ENCODE assay signal across 9 mouse cellular contexts in genomic region chr13:63256807-63257206, GRCm38 (mm10).
DNase-seq lines count a peak whose midpoint lies in the region; ATAC-seq and TF ChIP-seq lines count a peak whose summit lies in the region.
"Had no signal": no experiment of that assay in that cellular context is flagged by ENCODE, and none has a peak within 500 bp of the region (broad histone marks: within the 10 kb centered on the region; RNA-seq: fewer than 3 reads in every experiment).

No protein-coding gene starts in this region.

- no peak overlapping the region for H3K4me3 ChIP-seq in brown adipose tissue, adult 24 weeks (ENCODE audit: insufficient read depth, low read depth, low read length)
- no peak overlapping the region for H3K4me3 ChIP-seq in liver, embryonic 14.5 days (ENCODE audit: insufficient read depth in 1 of 2, low read depth in 2 of 2, low read length in 2 of 2)
- H3K4me3 ChIP-seq in stomach, embryonic 16.5 days (replicated peaks; ENCODE audit: low read length), result no peak overlapping the region
- H3K4me3 ChIP-seq: neural tube, embryonic 12.5 days had no signal

- ATAC-seq in liver, embryonic 14.5 days (ENCODE audit: insufficient read depth), result peak; percentile 46; the same call in 1 of the 2 replicates
- peak; percentile 83 for ATAC-seq in stomach, embryonic 16.5 days (ENCODE audit: insufficient read depth, low FRiP score)
- no peak for ATAC-seq in frontal cortex, adult (ENCODE audit: low TSS enrichment)

- H3K9me3 ChIP-seq in liver, embryonic 14.5 days (ENCODE audit: control insufficient read depth, low read length), result no peaks in the 10 kb centered on the region
- 0 out of 2 replicates have a peak, but pooled peaks cover 3% of the 10 kb centered on the region for H3K9me3 ChIP-seq in stomach, embryonic 16.5 days (replicated peaks; ENCODE audit: control insufficient read depth, low read length)
- H3K9me3 ChIP-seq: neural tube, embryonic 12.5 days had no signal

- no peak for TF ChIP-seq EP300 in liver, embryonic 14.5 days (IDR thresholded peaks at IDR 0.05; ENCODE audit: low read depth)

- 74% methylated on average over 7 of the region's 7 CpGs for WGBS in liver, embryonic 14.5 days (ENCODE audit: insufficient replicate concordance)
- 43% methylated on average over 7 of the region's 7 CpGs for WGBS in stomach, embryonic 16.5 days

- no peaks in the 10 kb centered on the region for H3K36me3 ChIP-seq in liver, embryonic 14.5 days (replicated peaks; ENCODE audit: control insufficient read depth, insufficient read depth, low read depth)
- peaks cover 7% of the 10 kb centered on the region; the same call in 1 of the 2 replicates for H3K36me3 ChIP-seq in stomach, embryonic 16.5 days (ENCODE audit: control insufficient read depth, insufficient read depth, low read length)

- H3K4me1 ChIP-seq in brown adipose tissue, adult 24 weeks (ENCODE audit: control insufficient read depth, insufficient read depth, insufficient read length, low read length), result peaks cover 56% of the 10 kb centered on the region
- peaks cover 6 to 19% of the 10 kb centered on the region in 2 experiments; a peak in 3 of 4 replicates for H3K4me1 ChIP-seq in liver, embryonic 14.5 days (replicated peaks; ENCODE audit: control insufficient read depth in 2 of 2, insufficient read depth in 2 of 2, low read length in 1 of 2)
- H3K4me1 ChIP-seq in stomach, embryonic 16.5 days (ENCODE audit: control insufficient read depth, insufficient read depth, low read length), result peaks cover 75% of the 10 kb centered on the region

- H3K9ac ChIP-seq in liver, embryonic 14.5 days (replicated peaks), result no peak overlapping the region
- H3K9ac ChIP-seq in stomach, embryonic 16.5 days (ENCODE audit: low read length), result no peak overlapping the region
- H3K9ac ChIP-seq: neural tube, embryonic 12.5 days had no signal

- H3K27ac ChIP-seq in brown adipose tissue, adult 24 weeks (replicated peaks; ENCODE audit: low read depth, low read length), result peak overlapping the region; percentile 22; the same call in 1 of the 2 replicates
- no peak overlapping the region for H3K27ac ChIP-seq in liver, embryonic 14.5 days
- H3K27ac ChIP-seq in stomach, embryonic 16.5 days (ENCODE audit: low read length), result peak overlapping the region; percentile 72
- H3K27ac ChIP-seq: neural tube, embryonic 12.5 days had no signal

- peak; percentile 27 for DNase-seq in ES-CJ7 (ENCODE audit: low read depth, low spot score)
- peak; percentile 79 for DNase-seq in heart, postnatal 25 days (ENCODE audit: low spot score)
- DNase-seq in liver, embryonic 14.5 days (ENCODE audit: low read depth in 3 of 3, low spot score in 3 of 3), result no peak
- DNase-seq in urinary bladder, postnatal 25 days (ENCODE audit: low spot score), result no peak
- no peak for DNase-seq in cerebellum, adult 11-12 months

- peak; percentile 37 for TF ChIP-seq CTCF in liver, embryonic 14.5 days (IDR thresholded peaks at IDR 0.05; ENCODE audit: low read depth)

- intact Hi-C loops in heart, postnatal 25 days (cut with DNase I), result loop anchor here (2.0 to 5.0 kb wide), 2 partner anchors 16 to 210 kb away; no protein-coding TSS in a partner anchor

- no peak overlapping the region for H3K4me2 ChIP-seq in liver, embryonic 14.5 days (ENCODE audit: low read depth)
- no peak overlapping the region for H3K4me2 ChIP-seq in stomach, embryonic 16.5 days (ENCODE audit: low read depth, low read length)
- H3K4me2 ChIP-seq: neural tube, embryonic 12.5 days had no signal

- H3K27me3 ChIP-seq in liver, embryonic 14.5 days (ENCODE audit: control insufficient read depth, insufficient read depth, low read length), result no peaks in the 10 kb centered on the region
- H3K27me3 ChIP-seq in stomach, embryonic 16.5 days (ENCODE audit: control insufficient read depth, insufficient read depth, low read length), result no peaks in the 10 kb centered on the region
- H3K27me3 ChIP-seq: neural tube, embryonic 12.5 days had no signal

Comparison
In these comparisons a context has a peak if more than half of its experiments do, and no peak if none do; other contexts are left out.
1. DNase-seq: peak in ES-CJ7 (single experiment) and heart, postnatal 25 days (single experiment); none in liver, embryonic 14.5 days (0 of 3), urinary bladder, postnatal 25 days (single experiment) and cerebellum, adult 11-12 months (single experiment).